8 mouse cellular contexts compared by ENCODE assay signal in the genomic region with DNA sequence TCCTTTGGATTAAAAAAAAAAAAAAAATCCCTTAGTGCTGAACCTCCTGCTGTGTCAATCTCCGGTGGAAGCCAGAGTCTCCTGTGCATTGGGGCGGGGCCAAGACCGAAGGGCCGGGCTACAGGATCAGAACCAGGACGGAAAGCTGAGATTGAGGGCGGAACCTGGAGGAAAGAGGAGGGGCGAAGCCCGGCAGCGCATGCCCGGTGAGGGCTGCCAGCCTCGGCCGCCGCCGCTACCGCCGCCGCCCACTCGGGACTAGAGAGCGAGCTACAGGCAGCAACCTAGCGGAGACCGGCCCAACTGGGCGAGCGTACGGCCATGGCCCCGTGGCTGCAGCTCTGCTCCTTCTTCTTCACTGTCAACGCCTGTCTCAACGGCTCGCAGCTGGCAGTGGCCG. TPM values are rescaled to one million over a fixed set of nuclear protein-coding genes. Genes with fewer than 3 reads are reported as not detected.
DNase-seq lines count a peak whose midpoint lies in the region; ATAC-seq and TF ChIP-seq lines count a peak whose summit lies in the region.

Gene Il17rd, plus strand, starts transcription at position 159 of the 400 bp plus-strand sequence.

- H3K4me3 ChIP-seq in cortical plate, adult 2 months (ENCODE audit: insufficient read depth, low read length), result peak within 1 kb of the TSS; percentile 70

- ATAC-seq in activated CD4-positive, CD25-positive, alpha-beta regulatory T cell, adult 4 months, result peak; percentile 90
- ATAC-seq in inflammation-experienced regulatory T-cells, adult 6 months, result peak; percentile 86
- peak; percentile 75 for ATAC-seq in megakaryocyte progenitor cell, adult 5-6 weeks (replicated peaks; ENCODE audit: poor library complexity)

- H3K4me1 ChIP-seq in cortical plate, adult 2 months (ENCODE audit: control insufficient read depth, insufficient read depth, low read length), result no peaks in the 10 kb centered on the region

- no peak within 1 kb of the TSS for H3K27ac ChIP-seq in cortical plate, adult 2 months (ENCODE audit: insufficient read depth, low read length)

- no peak for TF ChIP-seq CTCF in cortical plate, adult 2 months (IDR thresholded peaks at IDR 0.05; ENCODE audit: extremely low read depth, insufficient read depth, low read length)

- DNase-seq in gastrocnemius, postnatal 14 days, result peak; percentile 91
- DNase-seq in left cerebral cortex, adult 9 months (ENCODE audit: low spot score in 2 of 2), result peak; percentile 62 to 82
- peak; percentile 90 to 91 for DNase-seq in right cerebral cortex, postnatal 10 days (ENCODE audit: low spot score in 2 of 2)
- peak; percentile 94 for DNase-seq in urinary bladder, postnatal 14 days (ENCODE audit: low spot score)

- intact Hi-C loops in gastrocnemius, postnatal 14 days (cut with DNase I; ENCODE audit: low total_unique reads), result loop anchor here (5.0 kb wide), 1 partner anchor 139 kb away; no protein-coding TSS in a partner anchor

- TF ChIP-seq POLR2A in cortical plate, adult 2 months (IDR thresholded peaks at IDR 0.05; ENCODE audit: extremely low read depth, insufficient read depth, low read length), result no peak

RNA-seq across cellular contexts. Expression of gene Il17rd, which starts in this region (rescaled TPM):
- under 1 TPM; 0.32 to 0.33 TPM for polyA plus RNA-seq in activated CD4-positive, CD25-positive, alpha-beta regulatory T cell, adult 4 months (2017; shearing (Covaris generic))
- 1.6 and 1.7 TPM in 2 replicates for polyA plus RNA-seq in cortical plate, adult 2 months (2012; rRNA removed)
- 1 to 10 TPM; 4.6 to 4.7 TPM for total RNA-seq in gastrocnemius, postnatal 14 days (2021)
- under 1 TPM; 0.18 to 0.40 (median 0.21) TPM for polyA plus RNA-seq in inflammation-experienced regulatory T-cells, adult 6 months (2017; shearing (Covaris generic))
- not detected in 2 replicates for total RNA-seq in megakaryocyte progenitor cell, adult 5-6 weeks (2015)
- not detected in 2 replicates for total RNA-seq in megakaryocyte progenitor cell, adult 5-6 weeks (2017)

Comparison
In these comparisons a context has a peak if more than half of its experiments do, and no peak if none do; other contexts are left out.
1. RNA of gene Il17rd (total RNA-seq): 4.6 to 4.7 TPM in gastrocnemius, postnatal 14 days; not detected in megakaryocyte progenitor cell, adult 5-6 weeks; every median in the first group is over 4 times any median in the second.
2. Peak in ATAC-seq in activated CD4-positive, CD25-positive, alpha-beta regulatory T cell, adult 4 months; RNA of the gene not detected or under 1 TPM.
3. Peak in ATAC-seq in inflammation-experienced regulatory T-cells, adult 6 months; RNA of the gene not detected or under 1 TPM.
4. Peak in ATAC-seq in megakaryocyte progenitor cell, adult 5-6 weeks; RNA of the gene not detected or under 1 TPM.
5. Peak in every context shown above with its lines, with median percentiles within 50 percentile points of each other: ATAC-seq and DNase-seq.